Mouse (Mus musculus) kidney, adult 8-10 months (tissue): Measurements from ENCODE around the gene Defb20.
"Not testable (repeated sequence)": the region's sequence is repeated elsewhere in the genome, so short reads cannot be mapped to it uniquely, and the experiment has no call there.

Source experiments
- DNase-seq, 2 experiments: peaks; one replicate each; pipeline ENCODE4 v3.0.0; 2022

Gene Defb20

DNA sequence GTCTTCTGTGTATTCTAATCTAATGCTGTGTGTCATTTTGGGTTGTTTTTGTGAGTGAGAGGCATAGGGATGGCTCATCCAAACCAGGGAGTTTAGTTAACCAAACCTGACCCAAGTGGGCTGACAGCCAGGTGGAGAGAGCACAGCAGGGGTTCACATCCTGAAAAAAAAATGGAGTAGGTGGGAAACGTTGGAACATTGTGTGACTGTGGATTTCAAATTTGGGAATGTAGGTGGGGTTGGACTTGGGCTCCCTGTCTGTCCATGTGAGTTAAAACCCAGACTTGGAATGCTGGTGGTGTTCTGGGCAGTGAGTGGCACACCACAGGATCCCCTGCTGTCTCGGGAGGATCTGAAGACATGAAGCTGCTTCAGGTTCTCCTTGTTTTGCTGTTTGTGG lies at the start of gene Defb20:
Gene Defb20, plus strand, starts transcription at position 301 of the 400 bp plus-strand sequence.
- DNase-seq, result no peak

DNA sequence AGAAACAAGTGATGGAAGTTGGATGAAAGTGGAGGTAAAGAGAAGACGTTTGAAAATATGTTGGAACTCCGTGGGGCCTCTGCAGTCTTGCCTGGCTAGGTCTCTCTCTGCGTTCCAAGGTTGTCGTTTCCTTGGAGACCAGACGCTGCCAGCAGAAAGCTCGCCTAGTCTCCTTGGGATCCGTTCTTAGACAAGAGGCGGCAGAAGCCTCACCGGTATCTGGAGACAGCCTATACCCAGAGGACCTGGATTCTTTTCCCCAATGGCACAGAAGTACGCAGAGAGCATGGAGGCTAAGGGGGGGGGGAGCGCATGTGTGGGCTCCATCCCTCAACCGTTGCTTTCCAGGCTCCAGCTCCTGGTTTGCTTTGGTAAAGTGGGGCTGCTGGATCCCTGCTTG lies 49.4 kb upstream of the Defb20 start:
- DNase-seq, result no peak

DNA sequence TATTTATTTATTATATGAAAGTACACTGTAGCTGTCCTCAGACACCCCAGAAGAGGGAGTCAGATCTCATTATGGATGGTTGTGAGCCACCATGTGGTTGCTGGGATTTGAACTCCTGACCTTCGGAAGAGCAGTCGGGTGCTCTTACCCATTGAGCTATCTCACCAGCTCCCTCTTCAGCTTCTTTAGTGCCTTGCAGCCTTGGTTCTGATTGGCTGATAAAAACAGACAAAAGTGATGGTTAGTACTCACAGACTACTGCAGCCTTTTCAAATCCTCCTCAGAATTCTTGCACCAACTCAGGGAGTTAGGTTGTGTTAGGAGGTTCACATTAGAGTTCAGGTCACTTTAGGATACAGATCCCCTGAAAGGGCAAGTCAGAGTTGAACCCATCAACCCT lies 48.4 kb upstream of the Defb20 start:
- DNase-seq, result not testable (repeated sequence)

DNA sequence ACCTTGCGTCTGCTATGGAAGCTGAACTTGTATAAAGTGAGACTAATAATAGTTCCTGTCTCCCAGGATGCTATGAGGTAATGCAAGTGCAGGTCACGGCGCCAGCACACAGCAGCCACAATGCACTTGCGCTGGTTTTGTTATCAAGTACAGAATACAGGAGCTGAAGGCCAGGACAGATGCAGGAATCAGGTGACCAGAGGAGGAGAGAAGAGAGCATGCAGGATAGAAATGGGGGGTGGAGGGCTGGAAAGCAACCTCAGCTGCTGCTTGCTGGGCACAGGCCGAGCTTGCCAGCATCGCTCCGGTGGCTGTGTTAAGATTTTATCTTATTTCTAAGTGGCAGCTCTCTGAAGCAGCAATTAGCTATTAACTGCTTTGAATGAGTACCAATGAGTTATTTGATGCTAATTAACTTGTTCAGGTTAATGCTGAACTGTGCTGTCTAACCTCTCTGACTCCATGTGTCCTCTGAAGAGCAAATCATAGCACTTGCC lies 40.4 kb upstream of the Defb20 start:
- peak; percentile 49 to 53 for DNase-seq

DNA sequence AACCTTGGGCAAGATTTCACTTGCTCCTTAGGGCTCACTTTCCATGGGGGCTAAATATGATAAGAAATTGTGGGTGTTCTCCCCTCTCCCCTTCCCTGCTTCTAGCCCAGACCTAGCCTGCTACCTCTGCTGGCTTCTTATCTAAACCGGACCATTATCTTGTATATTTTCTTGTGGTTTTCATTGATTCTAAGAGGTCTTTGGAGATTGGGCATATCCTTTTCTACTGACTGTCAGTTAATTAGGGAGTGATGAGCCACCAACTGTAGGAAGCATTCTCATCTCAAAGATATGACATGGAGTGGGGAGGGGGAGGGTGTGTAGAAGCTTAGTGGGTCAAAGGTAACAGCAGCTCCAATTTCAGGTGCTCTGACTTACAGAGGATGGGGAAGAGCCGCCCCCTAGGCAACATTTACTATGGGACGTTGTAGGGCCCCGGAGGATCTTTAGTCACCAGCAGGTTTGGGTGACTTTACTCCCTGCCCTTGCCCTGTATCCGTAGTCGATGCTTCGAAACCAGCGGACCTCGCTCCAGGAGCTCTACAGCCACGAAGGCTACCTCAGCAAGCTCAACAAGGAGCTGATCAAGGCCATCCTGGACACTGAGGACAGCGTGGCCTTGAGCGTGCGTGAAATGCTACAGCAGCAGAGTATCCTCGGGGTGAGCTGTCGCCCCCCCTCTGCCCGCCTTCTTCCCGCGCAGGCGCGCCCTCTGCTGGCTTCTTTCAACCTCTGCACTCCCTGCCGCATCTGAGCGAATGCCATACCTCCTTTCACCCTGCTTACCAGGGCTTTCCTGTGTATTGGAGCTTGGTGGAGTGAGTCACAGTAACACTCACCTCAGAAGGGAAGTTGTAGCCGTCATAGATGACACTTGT lies 39.6 kb upstream of the Defb20 start:
- DNase-seq, result peak; percentile 63 to 81

DNA sequence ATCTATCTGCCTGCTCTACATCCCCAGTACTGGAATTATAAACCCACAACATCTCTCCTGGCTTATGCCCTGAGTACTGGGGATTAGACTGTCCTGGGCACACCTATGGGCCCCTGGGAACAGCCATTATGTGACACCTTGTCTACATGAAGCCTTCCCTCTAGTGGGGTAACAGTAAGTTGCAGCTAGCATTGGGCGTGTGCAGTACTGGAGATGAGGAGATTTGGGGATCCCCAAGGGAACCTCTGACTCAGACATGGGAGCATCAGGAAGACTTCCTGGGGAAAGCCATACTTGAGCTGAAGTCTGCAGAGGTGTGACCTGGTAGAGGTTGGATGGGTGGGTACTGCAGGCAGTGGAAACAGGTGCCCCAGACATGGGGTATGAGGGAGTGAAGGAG lies 37.9 kb upstream of the Defb20 start:
- DNase-seq, result no peak

DNA sequence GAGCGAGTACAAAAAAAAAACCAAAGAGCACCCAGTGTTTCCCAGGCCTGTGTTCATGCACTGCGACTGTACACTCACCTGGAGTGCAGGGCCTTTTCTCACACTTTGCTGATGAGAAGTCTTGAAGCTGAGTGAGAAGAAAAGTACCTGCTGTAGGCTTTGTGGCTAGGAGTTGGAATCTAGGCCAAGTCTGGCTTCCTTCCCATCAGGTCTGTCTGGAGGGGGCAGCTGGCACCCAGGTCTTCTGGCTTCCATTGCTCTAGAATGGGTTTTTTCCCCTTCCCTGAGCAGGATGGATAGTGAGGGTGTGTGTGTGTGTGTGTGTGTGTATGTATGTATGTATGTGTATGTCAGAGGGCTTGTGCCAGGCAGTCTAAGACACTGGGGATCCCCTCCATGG lies 37.0 kb upstream of the Defb20 start:
- no peak for DNase-seq

DNA sequence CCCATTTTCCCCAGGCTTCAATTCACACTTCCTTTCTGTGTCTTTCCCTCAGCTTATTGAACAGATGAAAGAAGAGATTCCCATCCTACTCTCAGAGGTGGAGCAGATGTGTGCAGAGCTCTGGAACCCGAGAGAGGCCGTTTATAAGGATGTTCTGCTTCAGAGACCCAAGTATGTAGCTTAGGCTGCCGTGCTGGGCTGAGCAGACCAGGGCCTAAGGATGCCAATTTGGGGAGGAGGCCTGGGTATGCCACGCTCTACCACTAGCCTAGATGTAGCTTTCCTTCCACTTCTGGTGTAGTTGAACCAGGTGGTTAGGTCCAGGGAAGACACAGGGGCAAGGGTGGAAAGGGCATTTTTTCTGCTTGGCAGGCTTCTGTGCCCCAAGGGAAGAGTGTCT lies 34.5 kb upstream of the Defb20 start:
- no peak for DNase-seq

DNA sequence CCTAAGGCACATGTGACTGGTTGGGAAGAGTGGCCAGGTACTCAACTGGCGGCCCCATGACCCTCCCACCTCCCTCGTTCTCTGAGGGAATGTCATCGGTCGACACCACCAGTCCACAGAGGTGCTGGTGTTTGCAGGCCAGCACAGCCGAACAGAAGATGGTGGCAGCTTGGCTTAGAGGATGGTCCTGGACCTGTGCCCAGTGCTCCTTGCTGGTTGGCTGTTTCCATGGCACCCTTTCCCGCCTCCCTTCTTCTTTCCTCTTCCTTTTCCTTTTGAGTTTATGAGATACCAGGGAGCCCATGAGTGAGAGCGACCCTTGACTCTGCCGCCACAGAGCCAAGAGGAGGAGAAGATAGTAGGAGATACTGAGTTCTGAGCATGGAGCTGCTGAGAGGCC lies 33.6 kb upstream of the Defb20 start:
- DNase-seq, result no peak

DNA sequence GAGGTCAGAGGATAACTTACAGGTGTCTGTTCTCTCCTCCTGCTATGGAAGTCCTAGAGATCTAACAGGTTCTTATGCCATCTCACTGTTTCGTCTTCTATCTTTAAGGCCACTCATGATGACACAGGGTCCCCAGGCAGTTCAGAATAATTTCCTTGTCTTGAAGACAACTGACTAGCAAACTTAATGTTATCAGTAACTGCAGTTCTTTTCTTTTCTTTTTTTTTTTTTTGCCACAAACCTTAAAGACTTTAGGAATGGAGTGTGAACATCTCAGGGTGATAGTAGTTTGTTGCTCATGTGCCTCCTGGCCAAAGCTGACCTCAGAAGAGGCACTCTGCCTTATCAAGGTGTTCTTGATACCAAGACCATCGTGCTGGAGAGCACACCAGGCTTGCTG lies 30.2 kb upstream of the Defb20 start:
- no peak for DNase-seq

DNA sequence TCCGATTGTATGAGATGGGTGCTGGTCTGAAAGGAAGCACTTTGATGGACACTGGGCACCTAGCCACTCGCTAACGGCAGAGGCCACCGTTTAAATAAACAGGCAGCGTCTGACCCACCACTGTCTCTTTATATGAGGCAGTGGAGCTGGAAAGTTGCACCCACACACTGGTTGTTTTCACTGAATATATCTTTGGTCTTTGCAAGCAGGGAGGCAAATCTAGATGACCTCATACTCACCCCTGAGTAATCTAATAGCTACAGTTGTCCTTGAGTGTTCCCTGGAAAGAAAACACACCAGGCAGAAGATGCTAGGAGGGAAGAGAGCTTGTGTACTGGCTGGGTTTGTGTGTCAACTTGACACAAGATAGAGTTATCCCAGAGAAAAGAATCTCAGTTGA lies 29.4 kb upstream of the Defb20 start:
- no peak for DNase-seq

DNA sequence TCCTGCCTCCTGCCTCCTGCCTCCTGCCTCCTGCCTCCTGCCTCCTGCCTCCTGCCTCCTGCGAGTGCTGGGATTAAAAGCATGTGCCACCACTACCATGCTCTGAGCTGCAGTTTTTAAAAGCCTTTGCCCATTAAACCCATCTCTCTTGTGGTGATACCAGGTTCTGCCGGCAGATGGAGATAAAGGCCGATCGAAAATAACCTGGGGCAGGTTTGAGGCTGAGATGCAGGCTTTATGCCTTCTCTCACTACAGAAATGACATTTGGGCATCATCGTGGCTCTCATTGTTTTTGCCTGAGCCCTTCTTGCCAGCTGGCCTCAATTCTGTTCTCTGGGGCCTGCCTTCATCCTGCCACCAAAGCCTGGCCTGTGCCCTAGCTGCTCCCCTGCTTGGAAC lies 26.6 kb upstream of the Defb20 start:
- DNase-seq, result peak; percentile 31 to 80

DNA sequence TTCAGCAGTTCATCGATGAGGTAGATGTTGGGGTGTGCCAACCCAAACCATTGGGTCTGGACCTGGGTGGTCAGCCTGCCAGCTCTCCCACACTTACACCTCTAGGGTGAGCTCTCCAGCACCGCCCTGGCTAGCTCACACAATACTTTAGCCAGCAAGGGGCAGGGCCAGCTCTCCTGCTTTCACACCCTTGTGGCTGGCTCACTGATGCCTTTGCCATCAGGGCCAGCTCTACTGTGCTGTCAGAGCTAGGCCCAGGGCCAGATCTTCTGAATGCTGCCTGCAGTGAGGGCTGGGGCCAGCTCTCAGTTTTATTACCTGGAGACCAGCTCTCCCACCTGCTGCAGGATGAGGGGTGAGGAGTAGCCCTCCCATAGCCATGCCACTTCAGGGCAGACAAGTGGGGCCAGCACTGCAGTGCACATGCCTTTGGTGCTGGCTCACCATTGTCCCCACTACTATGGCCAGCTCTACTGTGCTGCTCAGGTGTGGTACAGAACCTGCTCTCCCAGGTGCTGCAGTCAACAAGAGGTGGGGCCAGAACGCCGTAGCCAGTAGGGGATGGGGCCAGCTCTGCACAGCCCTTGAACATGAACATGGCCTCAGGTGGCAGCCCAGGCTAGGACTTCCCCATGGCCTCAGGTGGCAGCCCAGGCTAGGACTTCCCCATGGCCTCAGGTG lies 24.6 kb upstream of the Defb20 start:
- DNase-seq, result no peak

DNA sequence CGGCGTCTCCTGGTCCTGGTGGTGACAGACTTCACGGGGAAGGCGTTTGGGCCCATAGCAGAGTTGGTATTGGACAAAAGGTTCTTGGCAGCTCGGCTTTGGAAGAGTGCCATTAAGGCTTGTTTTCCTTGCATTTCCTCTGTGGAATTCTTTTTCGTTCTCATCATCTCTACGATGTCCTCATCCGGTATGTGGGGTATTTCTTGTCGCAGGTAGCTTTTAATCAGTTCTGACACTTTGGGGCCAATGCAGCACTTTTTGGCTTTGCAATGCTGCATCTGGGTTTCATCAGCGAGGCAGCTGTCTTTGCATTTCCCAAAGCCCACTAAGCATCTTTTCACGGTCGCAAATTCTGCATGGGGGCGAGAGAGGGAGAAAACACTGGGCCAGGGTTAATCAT lies 17.6 kb upstream of the Defb20 start:
- no peak for DNase-seq

DNA sequence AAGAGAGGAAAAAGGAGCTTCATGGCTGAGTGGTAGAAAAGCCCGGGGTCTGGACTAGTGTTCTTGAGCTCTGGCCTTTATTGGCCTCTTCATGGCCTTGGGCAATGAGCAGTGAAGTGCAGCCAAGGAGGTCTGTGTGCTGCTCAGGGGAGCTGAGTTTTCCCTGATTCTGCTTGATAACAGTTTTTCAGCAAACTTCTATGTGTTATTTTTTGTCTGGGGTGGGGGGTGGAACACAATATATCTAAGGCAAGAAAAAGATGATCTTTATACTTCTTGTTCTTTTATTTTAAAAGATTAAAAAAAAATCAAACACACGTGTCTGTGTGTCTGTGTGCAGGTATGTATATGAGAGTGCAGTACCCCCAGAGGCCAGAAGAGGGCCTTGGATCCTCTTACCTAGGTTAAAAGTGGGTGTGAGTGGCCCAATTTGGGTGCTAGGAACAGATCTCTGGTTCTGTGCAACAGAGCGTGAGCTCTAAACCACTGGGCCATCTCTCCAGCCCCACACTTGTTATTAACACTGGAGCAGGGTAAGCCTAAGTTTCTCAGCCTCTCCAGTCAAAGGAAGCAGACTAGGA lies 12.2 kb upstream of the Defb20 start, which contains the start of gene Defb23:
Gene Defb23, minus strand, starts transcription at position 51 of the 581 bp plus-strand sequence.
- no peak for DNase-seq

DNA sequence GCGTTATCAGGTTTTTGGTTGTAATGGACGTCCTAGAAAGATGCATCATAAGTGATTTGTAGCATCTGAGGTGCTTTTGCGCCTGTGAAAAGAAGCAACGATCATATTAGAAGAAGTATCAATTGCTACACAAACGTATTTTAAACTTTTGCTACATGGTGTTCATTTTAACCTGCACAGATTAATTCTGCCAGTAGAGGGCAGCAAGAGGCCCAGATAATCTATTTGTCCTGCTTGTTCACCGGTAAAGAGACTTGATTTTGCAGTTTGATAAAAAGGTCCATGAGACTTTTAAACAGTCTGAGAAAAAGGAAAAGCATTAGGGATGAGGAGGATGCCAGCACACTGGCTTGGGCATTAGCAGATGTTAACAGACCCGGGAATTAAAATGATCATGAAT lies 5.9 kb upstream of the Defb20 start:
- DNase-seq, result peak; percentile 36 to 67

DNA sequence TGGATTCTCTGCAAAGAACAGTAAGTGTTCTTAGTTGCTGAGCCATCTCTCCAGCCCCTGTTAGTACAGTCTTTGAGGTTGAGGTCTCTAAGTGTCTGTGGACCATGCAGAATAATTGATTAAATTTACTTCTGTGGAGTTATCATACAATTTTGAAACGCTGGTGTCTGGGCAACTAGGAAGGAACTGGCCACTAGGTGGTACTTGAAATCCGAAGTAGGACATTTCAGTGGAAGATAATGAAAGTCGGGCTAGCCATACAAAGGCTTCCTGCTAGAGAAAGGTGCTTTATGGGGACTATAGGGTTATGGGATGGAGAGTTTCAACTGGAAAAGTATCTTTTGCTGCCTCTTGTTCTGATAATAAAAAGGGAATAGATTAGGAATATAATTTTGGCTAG lies 4.4 kb upstream of the Defb20 start:
- peak; percentile 9 to 29 for DNase-seq

DNA sequence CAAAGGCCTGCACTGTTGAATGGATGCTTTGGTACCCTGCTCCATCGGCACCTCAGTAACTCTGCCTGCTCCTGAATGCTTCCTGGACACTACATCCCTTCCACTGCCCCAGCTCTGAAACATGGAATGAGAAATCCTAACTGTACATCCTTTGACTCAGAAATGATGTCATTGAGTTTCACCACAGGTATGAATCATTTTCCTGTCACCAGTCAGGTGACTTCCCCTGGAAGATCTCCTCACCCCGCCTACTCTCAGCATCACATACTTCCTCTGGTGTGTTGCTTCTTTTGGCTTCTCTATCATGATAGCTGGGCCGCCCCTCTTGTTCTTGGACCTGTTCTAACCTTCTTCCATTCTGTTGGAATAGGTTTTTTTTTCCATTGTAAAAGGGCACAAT lies 4.0 kb downstream of the Defb20 start:
- DNase-seq, result no peak

DNA sequence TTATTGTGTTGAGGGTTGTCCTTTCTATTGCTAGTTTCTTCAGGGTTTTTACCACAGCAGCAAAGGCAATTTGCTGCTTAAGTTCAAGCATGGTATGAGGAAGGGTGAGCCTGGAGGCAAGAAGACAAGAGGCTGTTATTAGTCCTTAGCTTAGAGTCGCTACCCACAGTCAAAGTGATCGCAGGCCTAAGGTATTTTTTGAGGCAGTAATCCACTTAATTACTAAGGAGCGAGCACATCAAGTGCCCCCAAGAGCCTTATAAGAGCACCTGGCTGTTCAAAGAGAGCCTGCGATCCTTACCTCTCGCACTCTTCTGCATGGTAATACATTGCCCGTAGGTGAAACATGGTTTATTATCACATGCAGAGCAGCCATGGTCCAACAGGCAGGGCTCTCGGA lies 4.9 kb downstream of the Defb20 start:
- no peak for DNase-seq

DNA sequence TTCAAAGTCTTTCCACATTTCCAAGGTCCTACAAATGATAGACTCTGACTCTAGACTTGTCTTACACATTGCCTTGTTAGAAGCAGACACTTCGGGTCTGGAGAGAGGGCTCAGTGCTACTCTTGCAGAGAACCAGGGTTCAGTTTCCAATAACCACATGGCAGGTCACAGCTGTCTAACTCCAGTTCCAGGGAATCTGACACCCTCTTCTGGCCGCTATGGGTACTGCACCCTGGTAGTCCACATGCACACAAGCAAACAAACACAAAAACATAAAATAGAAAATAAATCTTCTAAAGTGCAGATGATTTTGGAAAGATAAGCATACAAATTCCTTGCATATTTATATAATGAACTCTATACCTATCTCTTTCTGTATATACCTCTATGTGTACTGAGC lies 10.2 kb downstream of the Defb20 start:
- no peak for DNase-seq

DNA sequence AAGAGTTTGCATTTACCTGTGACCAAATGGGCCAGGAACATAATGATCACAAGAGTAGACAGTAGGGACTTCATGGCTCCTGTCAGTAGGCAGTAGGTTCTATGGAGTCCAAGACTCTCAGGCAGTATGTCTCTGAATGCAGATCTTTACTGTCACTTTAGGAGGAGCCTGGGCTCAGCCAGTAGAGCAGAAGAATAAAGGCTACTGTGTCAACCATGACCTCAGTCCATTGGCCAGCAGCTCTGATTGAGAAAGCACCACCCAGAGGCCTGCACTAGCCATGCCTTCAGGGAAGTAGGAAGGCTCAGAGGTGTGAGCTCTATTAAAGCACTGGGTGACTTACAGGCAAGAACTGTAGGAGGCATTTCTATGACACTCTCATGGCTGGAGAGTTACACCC lies 13.2 kb downstream of the Defb20 start, which contains the start of gene Defb22:
Gene Defb22, minus strand, starts transcription at position 101 of the 400 bp plus-strand sequence.
- no peak for DNase-seq

DNA sequence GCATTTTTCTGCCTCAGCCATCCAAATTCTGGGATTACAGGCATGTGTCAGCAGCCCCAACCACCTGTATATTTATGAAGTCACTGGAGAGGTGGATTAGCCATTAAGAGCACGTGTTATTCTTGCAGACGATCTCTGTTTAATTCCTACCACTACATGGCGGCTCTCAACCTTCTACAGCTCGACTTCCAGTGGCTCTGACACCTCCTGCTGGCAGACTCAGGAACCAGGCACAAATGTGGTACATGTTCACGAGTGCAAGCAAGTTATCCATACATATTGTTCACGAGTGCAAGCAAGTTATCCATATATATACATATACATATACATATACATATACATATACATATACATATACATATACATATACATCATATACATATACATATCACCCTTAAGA lies 16.3 kb downstream of the Defb20 start:
- DNase-seq, result no peak

DNA sequence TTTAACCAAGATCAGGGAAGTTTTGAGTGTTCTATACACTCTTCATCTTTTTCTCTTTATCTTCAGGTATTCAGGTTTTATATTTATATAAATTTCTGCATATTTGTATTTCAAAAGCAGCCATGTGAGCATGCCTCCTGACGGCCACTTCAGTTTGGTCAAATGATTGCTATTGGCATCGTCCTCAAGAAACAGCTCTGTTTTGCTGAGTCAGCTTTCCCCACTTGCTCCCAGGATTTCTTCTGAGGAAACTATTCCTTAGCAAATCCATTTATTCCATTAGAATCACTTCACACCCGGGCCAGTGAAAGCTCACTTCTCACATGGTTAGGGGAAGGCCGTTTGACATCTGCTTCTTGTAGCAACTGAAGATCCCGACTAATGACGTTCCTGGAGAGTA lies 21.2 kb downstream of the Defb20 start:
- DNase-seq, result no peak
